Mouse (Mus musculus) liver, postnatal 0 days (tissue): ENCODE measurements around the gene Habp2. TPM values are rescaled to one million over a fixed set of nuclear protein-coding genes. Genes with fewer than 3 reads are reported as not detected.
A peak's percentile ranks its signal among the peaks of the same experiment; 100 is the strongest.

Experiments
- ATAC-seq: fragments of 200-750 bp; cut with Nextera tagmentation; 2 replicates; pipeline ENCODE4 v1.8.0; 2017; ENCODE audit warnings: mild to moderate bottlenecking, moderate library complexity
- DNase-seq: peaks from one replicate; pipeline ENCODE4 v3.0.0-alpha.2; 2016
- H3K27ac ChIP-seq: fragments of 300-500 bp; sonication (generic); 2 replicates; pipeline ENCODE4 v1.5.1; 2014; ENCODE audit warnings: antibody characterized with exemption, moderate library complexity, mild to moderate bottlenecking, low read depth
- H3K27me3 ChIP-seq: fragments of 300-500 bp; sonication (generic); 2 replicates; pipeline ENCODE4 v1.6.1; 2014; ENCODE audit warnings: low read length, control low read depth, mixed read lengths; ENCODE audit not compliant: insufficient read depth
- H3K36me3 ChIP-seq: fragments of 300-500 bp; sonication (generic); replicated peaks from 2 replicates; pipeline ENCODE4 v1.6.1; 2014; ENCODE audit warnings: mild to moderate bottlenecking, control low read depth, low read length, moderate library complexity, mixed read lengths; ENCODE audit not compliant: insufficient read depth
- H3K4me1 ChIP-seq: fragments of 300-500 bp; sonication (generic); 2 replicates; pipeline ENCODE4 v1.6.1; 2014; ENCODE audit warnings: antibody characterized with exemption, mild to moderate bottlenecking, control low read depth; ENCODE audit not compliant: insufficient read depth
- H3K4me2 ChIP-seq: fragments of 300-500 bp; sonication (generic); 2 replicates; pipeline ENCODE4 v1.6.1; 2014; ENCODE audit warnings: low read depth, mild to moderate bottlenecking, low read length, moderate library complexity, mixed read lengths
- H3K4me3 ChIP-seq: fragments of 300-500 bp; sonication (generic); 2 replicates; pipeline ENCODE4 v1.5.1; 2014; ENCODE audit warnings: low read depth, low read length
- H3K9ac ChIP-seq: fragments of 300-500 bp; sonication (generic); replicated peaks from 2 replicates; pipeline ENCODE4 v1.6.1; 2014; ENCODE audit warnings: mild to moderate bottlenecking, moderate library complexity
- H3K9me3 ChIP-seq: fragments of 300-500 bp; sonication (generic); 2 replicates; pipeline ENCODE4 v1.6.1; 2016; ENCODE audit warnings: mild to moderate bottlenecking, control low read depth, low read length, mixed read lengths
- CTCF ChIP-seq: sonication (generic); IDR thresholded peaks from 2 replicates; pipeline ENCODE4 v1.5.1; 2016; ENCODE audit warnings: antibody characterized with exemption, low read depth
- EP300 ChIP-seq: IDR thresholded peaks from 2 replicates; pipeline ENCODE4 v1.6.1; 2016; ENCODE audit warnings: antibody characterized with exemption, low read depth, mild to moderate bottlenecking
- WGBS: fragments of 180-500 bp; shearing (Covaris S2); extraction: QIAGEN DNeasy Blood & Tissue Kit; methylation state at CpG from one replicate; pipeline ENCODE4 v1.1.7; 2014; ENCODE audit not compliant: insufficient replicate concordance; 5-methylcytosine and 5-hydroxymethylcytosine counted together
- polyA plus RNA-seq: library from polyadenylated mRNA; unstranded; fragments of >200 nt; fragmentation: Nextera tagmentation; extraction: Ambion mirVana; gene quantifications from 2 replicates; pipeline ENCODE4 v1.2.1, GENCODE M21; 2015

The Habp2 gene
- polyA plus RNA-seq, result 48.4 and 49.3 TPM in 2 replicates

DNA sequence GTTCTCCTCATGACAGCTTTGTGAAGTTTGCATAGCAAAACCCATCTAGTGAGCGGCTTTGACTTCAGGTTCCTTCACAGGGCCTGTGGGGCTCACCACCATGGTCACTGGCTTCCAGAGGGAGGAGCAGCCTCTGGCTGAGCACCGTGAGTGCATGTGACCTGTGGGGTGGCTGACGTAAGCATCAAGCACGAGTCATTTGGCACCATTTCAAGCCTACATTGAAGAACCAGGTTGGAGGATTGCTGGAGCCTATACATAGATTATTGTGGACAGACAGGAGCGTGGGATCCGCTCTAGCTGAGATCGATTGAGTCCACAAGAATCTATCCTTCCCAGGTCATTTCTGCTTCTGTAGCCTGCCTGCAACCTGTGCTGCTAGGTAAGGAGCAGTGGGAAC, at the start of gene Habp2:
Gene Habp2 (plus strand): TSS at position 272 of the 400 bp plus-strand sequence.
- H3K27me3 ChIP-seq, result no peaks in the 10 kb centered on the region
- 48% methylated on average over 7 of the region's 7 CpGs for WGBS
- peak within 1 kb of the TSS; percentile 63 for H3K4me2 ChIP-seq
- peak within 1 kb of the TSS; percentile 36 for H3K4me3 ChIP-seq
- TF ChIP-seq EP300, result no peak
- no peak for TF ChIP-seq CTCF
- peak; percentile 86 for ATAC-seq
- H3K9ac ChIP-seq, result peak within 1 kb of the TSS; percentile 50
- H3K4me1 ChIP-seq, result peaks cover 8% of the 10 kb centered on the region
- H3K27ac ChIP-seq, result peak within 1 kb of the TSS; percentile 77
- H3K9me3 ChIP-seq, result no peaks in the 10 kb centered on the region
- DNase-seq, result peak; percentile 62
- no peaks in the 10 kb centered on the region for H3K36me3 ChIP-seq

DNA sequence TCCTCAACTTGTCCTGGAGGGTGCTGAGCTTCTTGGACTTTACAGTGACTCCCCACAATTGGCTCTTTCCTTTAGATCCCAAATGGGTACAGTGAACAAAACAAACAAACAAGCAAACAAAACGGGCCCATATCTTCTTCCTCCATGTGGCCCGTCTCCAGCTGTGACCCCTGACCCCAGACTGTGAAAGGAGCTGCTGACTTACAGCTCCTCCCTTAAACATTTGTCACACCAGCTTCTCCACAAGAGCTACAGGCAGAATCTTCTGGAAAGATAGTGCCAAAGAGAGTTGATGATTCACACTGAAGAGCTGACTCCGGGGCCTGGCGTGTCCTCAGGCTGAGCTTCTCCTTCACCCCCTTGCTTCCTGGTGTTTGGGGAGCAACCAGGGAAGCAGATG, 48.4 kb upstream of the Habp2 start:
- Histone ChIP-seq H3K4me2 (no peak overlapping the region), H3K27ac (no peak overlapping the region), H3K4me3 (no peak overlapping the region), H3K9ac (no peak overlapping the region), H3K27me3 (no peaks in the 10 kb centered on the region), H3K4me1 (no peaks in the 10 kb centered on the region), H3K36me3 (no peaks in the 10 kb centered on the region), H3K9me3 (no peaks in the 10 kb centered on the region)
- DNase-seq, result no peak
- 62% methylated on average over 4 of the region's 4 CpGs for WGBS
- ATAC-seq, result no peak
- TF ChIP-seq CTCF (no peak), EP300 (no peak)

DNA sequence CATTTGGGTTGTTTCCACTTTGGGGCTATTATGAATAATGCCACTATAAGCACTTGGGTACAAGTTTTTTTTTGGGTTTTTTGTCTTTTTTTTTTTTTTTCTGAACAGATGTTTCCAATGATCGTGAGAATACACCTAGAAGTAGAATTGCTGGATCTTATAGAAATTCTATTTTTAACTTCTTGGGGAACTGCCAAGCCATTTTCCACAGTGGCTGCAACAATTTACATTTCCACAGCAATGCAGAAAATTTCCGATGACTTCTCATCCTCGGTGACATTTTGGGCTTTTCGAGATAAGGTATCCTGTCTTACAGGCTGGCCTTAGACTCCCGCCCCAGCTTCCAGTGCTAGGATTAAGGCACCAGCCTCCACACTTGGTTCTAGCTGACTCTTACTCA, 41.7 kb upstream of the Habp2 start:
- no peaks in the 10 kb centered on the region for H3K27me3 ChIP-seq
- no peak for DNase-seq
- H3K36me3 ChIP-seq, result no peaks in the 10 kb centered on the region
- no peaks in the 10 kb centered on the region for H3K4me1 ChIP-seq
- H3K27ac ChIP-seq, result no peak overlapping the region
- H3K9ac ChIP-seq, result no peak overlapping the region
- no peak for ATAC-seq
- H3K4me3 ChIP-seq, result no peak overlapping the region
- 75% methylated on average over 5 of the region's 5 CpGs for WGBS
- no peaks in the 10 kb centered on the region for H3K9me3 ChIP-seq
- TF ChIP-seq CTCF (no peak), EP300 (no peak)
- H3K4me2 ChIP-seq, result no peak overlapping the region

DNA sequence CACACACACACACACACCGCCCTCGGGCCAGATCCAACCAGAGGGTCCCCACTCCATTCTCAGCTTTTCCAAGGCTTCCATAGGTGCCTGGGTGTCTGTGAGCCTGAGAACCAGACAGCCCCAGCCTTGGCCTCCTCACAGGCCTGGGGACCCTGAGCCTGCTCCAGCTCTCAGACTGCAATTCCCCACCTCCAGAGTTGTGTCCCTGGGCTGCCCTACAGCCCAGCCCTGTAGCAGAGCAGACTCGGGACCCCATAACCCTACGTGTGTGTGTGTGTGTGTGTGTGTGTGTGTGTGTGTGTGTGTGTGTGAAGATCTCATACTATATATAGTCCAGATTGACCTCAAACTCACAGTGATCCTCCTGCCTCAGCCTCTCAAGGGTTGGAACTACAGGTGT, 34.1 kb upstream of the Habp2 start:
- ATAC-seq, result no peak
- Histone ChIP-seq H3K4me2 (no peak overlapping the region), H3K4me1 (no peaks in the 10 kb centered on the region; the same call in 1 of the 2 replicates), H3K27ac (no peak overlapping the region), H3K36me3 (no peaks in the 10 kb centered on the region), H3K9ac (no peak overlapping the region), H3K9me3 (no peaks in the 10 kb centered on the region), H3K4me3 (no peak overlapping the region), H3K27me3 (no peaks in the 10 kb centered on the region)
- DNase-seq, result no peak
- WGBS, result 72% methylated on average over 4 of the region's 4 CpGs
- no peak for TF ChIP-seq EP300
- TF ChIP-seq CTCF, result no peak

DNA sequence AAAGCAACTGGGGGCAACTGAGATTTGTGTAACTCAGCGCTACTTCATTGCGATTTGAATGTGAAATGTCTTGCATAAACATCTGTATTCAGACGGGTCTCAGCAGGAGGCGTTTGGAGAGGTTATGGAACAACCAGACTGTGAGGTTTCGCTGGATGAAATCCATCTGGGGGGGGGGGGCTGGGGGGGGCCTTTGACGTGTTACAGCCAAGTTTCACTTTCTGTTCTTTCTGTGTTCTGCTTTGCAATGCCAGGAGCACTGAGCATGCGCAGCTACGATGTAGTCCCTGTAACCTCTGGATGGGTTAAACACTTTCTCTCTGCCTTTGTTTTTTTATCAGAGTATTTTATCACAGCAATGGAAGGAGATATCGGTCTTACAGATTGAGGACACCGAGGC, 33.7 kb upstream of the Habp2 start:
- peak overlapping the region; percentile 11; the same call in 1 of the 2 replicates for H3K4me2 ChIP-seq
- DNase-seq (no peak), ATAC-seq (no peak)
- H3K27ac ChIP-seq, result no peak overlapping the region
- TF ChIP-seq EP300 (no peak), CTCF (no peak)
- no peak overlapping the region for H3K9ac ChIP-seq
- no peak overlapping the region for H3K4me3 ChIP-seq
- H3K4me1 ChIP-seq, result no peaks in the 10 kb centered on the region; the same call in 1 of the 2 replicates
- H3K27me3 ChIP-seq, result no peaks in the 10 kb centered on the region
- no peaks in the 10 kb centered on the region for H3K9me3 ChIP-seq
- no peaks in the 10 kb centered on the region for H3K36me3 ChIP-seq
- WGBS, result 68% methylated on average over 10 of the region's 10 CpGs

DNA sequence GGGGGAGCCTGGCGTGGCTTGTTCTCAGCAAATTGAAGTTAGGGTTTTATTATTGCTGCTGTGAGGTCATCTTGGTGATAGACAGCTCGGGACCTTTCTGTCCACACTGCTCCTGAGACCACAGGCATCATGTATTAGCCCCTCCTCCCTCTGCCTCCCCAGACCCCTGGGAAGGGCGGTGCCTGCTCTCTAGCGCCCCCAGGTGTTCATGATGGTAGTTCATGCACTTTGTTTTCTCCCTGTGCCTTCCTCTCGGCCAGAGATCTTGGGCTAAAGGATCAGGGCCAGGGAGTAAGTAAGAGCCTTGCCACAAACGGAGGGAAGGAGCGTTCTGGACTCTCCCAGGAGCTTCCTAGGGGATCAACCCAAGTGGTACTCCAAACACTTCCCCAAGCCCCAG, 32.2 kb upstream of the Habp2 start:
- ATAC-seq, result no peak

DNA sequence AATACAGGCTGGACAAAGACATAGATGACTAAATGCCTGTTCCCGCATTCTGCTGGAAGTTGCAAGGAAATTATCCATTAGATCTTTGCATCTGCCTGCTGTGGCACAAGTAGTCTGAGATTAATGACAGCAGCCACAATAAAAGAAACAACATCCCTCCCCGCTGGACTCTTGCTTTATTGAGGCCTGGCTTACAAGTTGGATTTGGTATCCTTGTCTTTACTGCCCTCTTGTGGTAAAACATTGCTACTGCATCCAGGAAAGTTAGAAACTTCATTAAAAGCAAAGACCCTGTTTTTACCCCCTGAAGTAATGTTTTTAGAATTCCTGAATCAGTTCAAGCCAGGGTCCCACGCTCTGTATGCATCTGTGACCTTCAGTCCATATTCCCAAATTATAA, 31.4 kb upstream of the Habp2 start:
- Histone ChIP-seq H3K4me2 (no peak overlapping the region), H3K9ac (no peak overlapping the region), H3K4me3 (no peak overlapping the region), H3K27me3 (no peaks in the 10 kb centered on the region), H3K27ac (no peak overlapping the region), H3K4me1 (no peaks in the 10 kb centered on the region; the same call in 1 of the 2 replicates), H3K36me3 (no peaks in the 10 kb centered on the region), H3K9me3 (no peaks in the 10 kb centered on the region)
- TF ChIP-seq EP300, result no peak
- peak; percentile 90 for TF ChIP-seq CTCF
- no peak for DNase-seq
- ATAC-seq, result no peak
- 36% methylated on average over 3 of the region's 3 CpGs for WGBS

More for the DNA sequence above, 32.2 kb upstream of the Habp2 start:
- H3K4me2 ChIP-seq, result no peak overlapping the region
- TF ChIP-seq CTCF, result peak; percentile 65
- no peak for TF ChIP-seq EP300
- no peaks in the 10 kb centered on the region for H3K27me3 ChIP-seq
- H3K9ac ChIP-seq, result no peak overlapping the region
- no peaks in the 10 kb centered on the region for H3K9me3 ChIP-seq
- no peak overlapping the region for H3K4me3 ChIP-seq
- DNase-seq, result peak; percentile 52
- 38% methylated on average over 7 of the region's 7 CpGs for WGBS
- H3K27ac ChIP-seq, result no peak overlapping the region
- no peaks in the 10 kb centered on the region for H3K36me3 ChIP-seq
- no peaks in the 10 kb centered on the region; the same call in 1 of the 2 replicates for H3K4me1 ChIP-seq
